Mouse (Mus musculus): ENCODE data around the gene Nckap5.

GRCm38 (mm10) chr1:126070861-126071260, 759.7 kb downstream of the Nckap5 start:
- TF ChIP-seq CTCF (IDR thresholded peaks at IDR 0.05; ENCODE audit: low read depth) (no peak), EP300 (IDR thresholded peaks at IDR 0.05; ENCODE audit: low read depth) (no peak)

All from liver, embryonic 14.5 days (tissue).